Mouse (Mus musculus): ENCODE measurements around the gene Inmt.
A peak's percentile ranks its signal among the peaks of the same experiment; 100 is the strongest.
"Not testable (repeated sequence)": the region's sequence is repeated elsewhere in the genome, so short reads cannot be mapped to it uniquely, and the experiment has no call there.

Inmt gene

DNA sequence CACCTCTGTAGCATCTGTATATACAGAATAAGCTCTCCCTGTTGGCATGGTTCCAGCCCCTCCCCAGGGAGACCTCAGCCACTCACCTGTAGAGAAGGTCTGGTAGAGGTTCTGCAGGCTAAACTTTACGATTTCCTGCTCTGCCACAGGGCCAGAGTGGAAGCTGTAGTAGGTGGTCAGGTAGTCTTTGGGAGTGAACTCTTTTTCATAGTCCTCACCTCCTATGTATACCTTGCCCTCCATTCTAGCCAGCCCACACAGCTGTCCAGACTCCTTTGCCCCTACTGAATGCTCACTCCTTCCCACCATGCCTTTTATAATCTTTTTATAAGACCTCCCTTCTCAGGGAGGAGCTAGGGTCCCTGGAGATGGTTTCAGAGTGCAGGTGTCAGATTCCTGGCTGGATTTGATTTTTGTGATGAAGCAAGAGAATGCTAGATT is at the start of gene Inmt:
TSS of gene Inmt (minus strand) at position 303 of the 441 bp plus-strand sequence.
- DNase-seq (ENCODE audit: low read depth, low spot score), result no peak

DNA sequence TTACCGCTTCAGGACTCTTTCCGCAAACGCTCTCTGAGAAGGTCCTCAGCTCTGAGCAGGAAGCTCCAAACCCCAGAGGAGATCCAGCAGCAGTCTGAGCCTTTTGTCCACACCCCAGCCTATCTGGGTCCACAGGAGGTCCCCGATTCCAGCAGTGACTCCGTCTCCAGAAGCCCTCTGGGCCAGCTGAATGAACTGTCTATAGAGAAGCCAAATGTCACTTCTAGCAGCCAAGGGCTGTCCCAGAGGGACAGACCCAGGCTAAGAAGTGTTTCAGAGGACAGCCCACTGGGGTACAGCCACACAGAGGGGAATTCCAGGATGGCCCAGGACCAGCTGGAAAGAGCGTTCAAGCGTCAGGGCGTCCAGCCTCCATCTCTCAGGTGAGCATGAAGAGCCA is 49.1 kb upstream of the Inmt start:
- no peak for DNase-seq (ENCODE audit: low read depth, low spot score)

DNA sequence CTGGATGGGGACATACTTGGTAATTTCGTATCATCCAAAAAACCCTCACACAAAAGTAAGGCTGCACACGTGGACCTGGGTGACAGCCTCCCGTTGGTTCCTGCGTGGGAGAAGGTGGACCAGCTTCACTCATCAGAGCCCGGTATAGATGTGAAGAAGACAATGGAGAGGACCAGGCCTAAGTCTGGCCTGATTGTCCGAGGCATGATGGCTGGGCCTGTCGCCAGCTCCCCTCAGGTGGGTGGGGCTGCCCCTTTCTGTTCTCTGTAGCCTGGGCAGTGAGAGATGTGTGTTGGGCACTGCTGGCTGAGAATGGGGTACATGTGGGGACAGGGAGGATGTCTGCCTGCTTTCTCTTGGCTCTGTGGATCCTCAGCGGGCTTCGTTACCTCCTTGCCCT is 43.4 kb upstream of the Inmt start:
- no peak for DNase-seq (ENCODE audit: low read depth, low spot score)

DNA sequence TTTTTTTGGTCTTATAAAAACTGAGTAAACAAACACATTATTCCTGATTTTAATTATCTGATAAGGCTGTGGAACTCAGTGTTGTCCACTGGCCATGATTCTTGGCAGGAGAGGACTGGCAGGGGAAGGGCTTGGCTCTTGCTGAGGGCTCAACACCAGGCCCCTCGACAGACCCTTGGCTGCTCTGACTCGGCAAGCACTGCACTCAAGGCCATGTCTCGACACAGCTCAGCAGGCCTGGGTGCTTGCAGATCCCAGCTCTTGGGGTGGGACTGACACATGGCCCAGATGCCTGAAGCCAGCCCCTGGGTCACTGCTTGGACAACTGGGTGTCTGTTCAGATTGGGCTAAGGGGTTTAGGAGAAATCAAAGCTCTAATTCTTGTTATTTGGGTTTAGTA is 39.7 kb upstream of the Inmt start:
- DNase-seq (ENCODE audit: low read depth, low spot score), result no peak

DNA sequence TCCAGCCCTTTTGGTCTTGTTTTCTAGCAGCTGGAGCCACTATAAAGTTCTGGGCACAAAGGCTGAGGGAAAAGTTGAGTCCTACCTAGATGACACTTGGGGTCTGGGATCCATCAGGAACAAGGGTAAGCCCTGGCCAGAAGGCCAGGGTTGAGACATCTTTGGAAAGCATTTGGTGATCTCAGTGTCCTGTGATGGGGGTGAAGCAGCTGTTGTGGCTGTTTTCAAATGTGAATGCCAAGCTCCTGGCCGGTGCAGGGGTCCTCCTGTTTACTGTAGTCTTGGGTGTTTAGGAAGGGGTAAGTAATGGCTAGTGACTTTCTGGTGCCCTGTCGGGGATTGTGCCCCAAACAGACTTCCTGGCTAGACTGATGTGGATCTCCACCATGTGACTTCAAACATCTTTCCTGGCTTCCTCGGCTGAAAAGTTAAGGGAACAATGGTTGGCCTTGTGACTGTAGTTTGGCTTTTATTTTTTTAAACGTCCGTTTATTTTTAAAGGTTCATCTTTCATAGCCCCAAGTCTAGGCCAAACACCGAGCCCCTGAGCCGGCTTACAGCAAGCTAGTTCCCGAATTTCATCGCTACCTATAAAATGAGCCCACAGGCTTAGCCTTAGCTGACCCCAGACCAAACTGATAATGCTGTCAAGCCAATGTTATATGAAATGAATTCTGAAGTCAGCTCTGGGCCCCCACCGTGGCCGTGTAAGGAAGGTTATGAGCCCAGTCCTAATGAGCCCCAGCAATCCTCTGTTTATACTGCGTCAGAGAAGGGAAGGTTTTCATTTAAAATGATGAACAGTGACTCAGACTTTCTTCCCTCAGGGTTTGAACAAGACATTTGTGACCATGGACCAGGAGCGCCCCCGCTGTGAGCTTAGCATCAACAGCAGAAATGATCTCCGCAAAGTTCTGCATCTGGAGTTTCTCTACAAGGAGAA is 35.9 kb upstream of the Inmt start:
- DNase-seq (ENCODE audit: low read depth, low spot score), result no peak

DNA sequence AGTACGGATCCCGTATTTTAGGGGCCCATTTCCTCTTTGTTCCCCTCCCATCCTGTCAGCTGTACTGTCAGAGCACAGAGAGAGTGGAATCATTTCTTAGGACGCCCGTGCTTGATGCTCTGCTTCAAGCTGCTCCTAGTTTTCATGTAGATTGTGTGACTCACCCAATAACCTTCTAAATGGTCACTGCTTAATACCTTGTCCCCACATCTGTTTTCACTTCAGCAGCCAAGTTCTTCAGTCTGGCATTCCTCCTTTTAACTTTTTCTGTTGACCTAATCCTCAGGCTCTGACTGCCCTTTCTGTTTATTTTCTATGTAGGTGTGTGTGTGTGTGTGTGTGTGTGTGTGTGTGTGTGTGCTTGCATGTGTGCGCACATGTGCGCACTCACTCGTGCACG is 32.9 kb upstream of the Inmt start:
- DNase-seq (ENCODE audit: low read depth, low spot score), result no peak

DNA sequence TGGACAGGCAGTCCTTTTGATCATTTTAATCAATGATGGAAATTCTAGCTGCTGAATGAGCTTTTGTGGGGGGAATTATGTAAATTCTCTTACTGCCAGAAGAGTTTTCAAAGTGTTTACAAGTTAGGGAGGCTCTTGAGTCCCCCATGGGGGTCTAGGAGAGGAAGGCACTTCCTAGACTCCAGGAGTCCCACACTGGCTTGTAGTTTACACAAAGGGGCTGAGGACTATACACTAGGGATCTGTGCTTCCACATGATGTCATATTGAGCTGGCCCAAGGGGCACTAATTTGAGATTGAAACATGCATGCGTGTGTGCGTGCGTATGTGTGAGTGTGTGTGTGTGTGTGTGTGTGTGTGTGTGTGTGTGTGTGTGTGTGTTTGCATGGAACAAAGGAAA is 29.1 kb upstream of the Inmt start:
- DNase-seq (ENCODE audit: low read depth, low spot score), result no peak

DNA sequence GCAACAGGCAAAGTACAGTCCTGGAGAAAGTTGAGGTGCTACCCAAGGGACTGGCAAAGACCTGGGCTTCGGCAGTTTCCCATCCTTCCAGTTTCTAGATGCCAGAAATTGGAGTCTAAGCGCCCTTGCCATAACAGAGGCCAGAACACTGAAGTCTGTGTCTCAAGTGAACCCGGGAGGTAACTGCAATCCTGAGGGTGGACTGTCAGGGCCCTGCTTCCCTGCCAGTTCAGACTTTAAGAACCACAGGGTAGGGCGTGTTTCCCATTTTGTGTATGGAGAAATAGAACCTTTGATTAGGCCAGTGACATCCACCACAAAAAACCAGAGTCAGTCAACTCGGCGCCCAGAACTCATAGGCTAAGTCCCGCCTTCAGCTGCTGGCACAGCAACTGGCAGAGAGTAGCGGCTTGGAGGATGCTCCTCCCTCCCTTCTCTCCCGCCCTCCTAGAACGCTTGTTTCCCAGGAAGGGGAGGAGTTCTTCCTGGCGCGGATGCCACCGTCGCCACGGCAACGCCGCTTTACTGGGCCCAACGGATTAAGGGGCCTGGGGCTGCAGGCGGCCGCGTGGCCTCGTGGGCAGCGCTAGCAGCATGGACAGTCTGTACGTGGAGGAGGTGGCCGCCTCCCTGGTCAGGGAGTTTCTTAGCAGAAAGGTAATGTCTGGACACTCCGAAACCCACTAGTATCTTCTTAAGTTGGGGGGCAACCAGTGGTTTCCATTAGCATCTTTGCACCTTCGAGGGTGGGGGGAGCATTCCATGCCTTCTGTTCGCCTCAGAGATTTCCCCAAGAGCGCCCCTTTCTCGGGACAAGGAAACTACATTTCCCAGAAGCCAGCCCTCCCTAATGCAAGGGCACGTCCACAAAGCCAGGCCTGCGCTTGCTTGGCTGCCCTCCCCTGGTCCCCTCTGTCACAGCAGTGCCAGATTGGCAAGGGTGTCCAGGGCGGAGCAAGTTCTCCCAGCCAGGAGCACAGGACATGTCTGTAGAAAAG is 28.4 kb upstream of the Inmt start, which contains the start of gene Mindy4:
TSS of gene Mindy4 (plus strand) at position 471 of the 998 bp plus-strand sequence.
- peak; percentile 73 for DNase-seq (ENCODE audit: low read depth, low spot score)

DNA sequence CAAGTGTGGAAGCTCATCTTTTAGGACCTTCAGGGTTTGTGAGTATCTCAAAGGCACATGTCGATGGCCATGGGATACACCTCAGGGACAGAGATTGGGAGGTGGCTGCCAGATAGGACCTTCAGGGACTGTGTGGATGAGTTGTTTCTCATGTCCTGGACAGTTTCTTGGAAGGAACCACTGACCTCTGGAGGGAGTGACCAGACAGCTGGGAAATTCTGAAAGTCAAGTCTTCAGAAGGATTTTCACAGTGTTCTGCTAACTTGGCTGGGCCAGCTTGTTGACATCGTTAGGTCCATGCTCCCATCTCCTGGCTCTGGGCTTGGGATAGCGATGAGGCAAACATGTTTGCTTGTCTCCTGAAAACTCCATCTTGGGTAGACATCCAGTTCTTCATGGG is 24.2 kb upstream of the Inmt start:
- no peak for DNase-seq (ENCODE audit: low read depth, low spot score)

DNA sequence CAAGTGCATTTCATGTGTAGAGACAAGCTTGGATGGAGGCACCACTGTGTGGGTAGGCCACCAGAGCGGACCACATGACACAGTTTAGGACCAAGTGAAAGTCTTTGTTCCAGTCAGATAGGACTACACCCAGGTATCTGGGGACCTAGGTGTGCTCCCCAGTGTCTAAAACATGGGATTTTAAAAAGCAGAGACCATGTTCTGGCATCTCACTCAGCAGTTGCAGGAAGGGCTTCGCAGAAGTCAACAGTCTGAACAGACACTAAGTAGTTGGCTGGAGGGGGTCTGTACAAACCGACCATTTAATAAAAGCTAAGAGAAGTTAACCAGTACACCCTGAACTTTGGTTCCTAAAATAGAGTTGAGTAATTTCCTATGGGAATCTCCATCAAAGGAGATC is 18.3 kb upstream of the Inmt start:
- no peak for DNase-seq (ENCODE audit: low read depth, low spot score)

DNA sequence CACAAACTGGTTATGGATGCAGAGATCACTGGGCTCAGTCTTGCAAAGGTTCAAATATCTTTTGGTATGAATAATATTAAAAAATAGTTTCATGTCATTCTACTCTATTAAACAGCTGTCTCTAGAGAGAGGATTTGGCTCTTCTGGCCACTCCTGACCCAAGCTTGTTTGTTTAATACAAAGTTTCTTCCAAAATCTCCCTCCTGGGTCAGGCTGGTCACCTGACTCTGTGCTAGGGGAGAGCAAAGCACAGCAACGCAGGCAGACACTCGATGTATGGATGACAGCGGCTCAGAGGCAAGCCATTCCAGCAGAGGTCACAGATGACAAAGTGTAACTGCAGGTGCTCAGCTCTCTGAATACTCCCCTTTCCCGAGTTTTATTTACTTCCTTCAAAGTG is 16.7 kb upstream of the Inmt start:
- DNase-seq (ENCODE audit: low read depth, low spot score), result no peak

DNA sequence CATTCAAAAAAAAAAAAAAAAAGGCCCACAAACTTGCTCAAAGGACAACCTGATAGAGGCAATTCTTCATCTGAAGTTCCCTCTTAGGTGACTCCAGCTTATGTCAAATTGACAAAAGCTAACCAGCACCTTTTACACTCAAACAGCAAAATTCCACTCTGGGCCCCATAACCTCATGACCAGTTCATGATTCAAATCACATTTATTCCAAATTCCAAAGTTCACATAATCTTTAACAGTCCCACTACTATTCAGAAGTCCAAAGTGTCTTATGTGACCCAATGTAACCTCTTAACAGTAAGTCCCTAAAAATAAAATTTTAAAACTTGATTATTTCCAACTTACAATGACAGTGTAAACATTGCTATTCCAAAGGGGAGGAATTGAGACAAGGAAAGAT is 14.6 kb upstream of the Inmt start:
- no peak for DNase-seq (ENCODE audit: low read depth, low spot score)

DNA sequence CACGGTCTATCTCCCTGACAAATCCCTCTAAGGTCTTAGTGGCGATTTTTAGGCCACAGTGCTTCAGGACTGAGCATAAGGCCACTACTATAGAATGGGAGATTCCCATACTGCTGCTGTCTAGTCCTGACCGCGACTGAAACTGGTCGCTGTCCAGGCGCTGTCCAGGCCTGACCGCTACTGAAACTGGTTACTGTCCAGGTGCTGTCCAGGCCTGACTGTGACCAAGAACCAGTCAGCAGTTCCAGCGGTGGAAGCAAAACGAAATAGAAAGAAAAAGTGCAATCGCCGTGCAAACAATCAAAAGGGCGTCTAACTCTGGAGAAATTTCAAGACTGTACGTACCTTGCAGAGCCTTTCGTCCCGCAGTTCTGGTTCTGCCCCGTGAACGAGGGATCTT is 13.0 kb upstream of the Inmt start:
- DNase-seq (ENCODE audit: low read depth, low spot score), result not testable (repeated sequence)

DNA sequence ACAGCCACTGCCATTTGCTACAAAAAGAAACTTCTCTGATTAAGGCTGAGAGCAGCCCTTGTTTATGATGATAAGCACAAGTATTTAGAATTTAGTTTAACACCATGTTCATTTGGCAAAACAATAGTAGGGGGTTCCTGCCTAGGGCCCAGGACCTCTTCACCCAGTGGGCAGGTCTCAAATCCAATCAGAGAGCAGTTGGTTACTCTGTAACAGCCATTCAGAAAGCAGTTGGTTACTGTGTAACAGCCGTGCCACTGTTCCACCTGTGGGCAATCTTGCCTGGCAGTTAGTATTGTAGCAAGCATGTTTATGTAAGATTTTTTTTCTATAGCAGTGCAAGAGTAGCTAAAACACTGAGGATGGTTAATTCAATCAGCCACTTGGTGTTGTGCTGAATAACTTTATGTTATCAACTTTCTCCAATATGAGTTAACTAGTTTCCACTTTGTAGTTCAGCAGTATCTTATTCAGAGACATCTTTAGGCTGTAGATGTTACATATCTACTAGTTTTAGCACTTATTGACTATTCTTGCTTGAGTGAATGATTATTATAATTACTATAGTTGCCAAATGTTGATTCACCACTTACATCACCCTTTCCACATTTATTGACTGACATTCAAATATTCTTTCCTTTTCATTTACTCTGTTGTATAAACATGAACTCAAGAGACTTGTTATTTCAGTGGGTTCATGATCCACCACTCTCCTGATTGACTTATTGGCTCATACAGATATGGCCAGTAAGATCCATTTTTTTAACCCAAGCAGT is 8.0 kb upstream of the Inmt start:
- no peak for DNase-seq (ENCODE audit: low read depth, low spot score)

DNA sequence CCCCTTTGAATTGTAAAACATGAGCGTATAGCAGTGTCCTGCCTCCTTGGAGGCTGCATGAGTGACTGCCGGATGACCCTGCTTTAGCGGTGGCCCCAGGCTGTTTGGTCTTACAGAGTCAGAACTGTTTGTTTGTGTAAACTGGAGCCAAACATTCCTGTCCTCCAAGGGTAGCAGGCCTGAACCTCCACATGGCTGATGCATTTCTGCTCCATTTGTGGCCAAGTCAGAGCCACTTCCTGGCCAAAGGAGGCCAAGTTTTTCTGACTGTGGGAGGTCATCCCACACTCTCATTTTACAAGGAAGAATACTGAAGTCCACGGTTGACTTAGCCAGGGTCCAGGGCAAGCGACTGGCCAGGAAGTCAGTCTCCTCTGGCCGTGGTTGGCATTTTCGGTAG is 4.7 kb upstream of the Inmt start:
- no peak for DNase-seq (ENCODE audit: low read depth, low spot score)

DNA sequence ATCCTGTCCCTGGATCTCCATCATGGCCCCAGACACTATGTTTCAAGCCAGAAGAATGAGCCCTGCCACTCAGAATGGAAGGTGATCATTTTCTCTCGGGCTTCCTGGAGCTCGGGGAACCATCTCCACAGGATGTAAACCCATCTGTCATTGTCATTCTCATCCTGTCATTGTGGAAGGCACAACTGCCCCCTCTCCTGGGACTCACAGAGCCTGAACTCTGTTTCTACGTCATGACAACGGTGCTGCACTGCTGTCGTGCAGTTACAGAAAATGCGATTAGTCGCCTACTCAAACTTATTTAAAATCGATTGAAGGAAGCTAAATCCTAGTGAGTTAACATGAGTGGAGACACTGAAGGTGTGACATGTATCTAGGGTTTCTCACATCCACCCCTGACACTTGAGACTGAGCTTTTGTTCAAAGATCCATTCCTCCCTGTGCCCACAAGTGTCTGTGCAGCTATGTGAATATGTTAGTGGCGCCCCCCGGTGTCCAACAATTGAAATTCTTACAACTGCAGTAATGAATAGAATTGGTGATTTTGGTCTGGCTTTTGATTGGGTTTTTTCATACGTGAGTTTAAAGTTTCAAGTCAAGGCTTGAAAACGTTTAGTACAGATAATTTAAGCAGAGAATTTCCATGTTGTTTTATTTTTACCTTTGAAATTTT is 2.4 kb upstream of the Inmt start:
- DNase-seq (ENCODE audit: low read depth, low spot score), result no peak

DNA sequence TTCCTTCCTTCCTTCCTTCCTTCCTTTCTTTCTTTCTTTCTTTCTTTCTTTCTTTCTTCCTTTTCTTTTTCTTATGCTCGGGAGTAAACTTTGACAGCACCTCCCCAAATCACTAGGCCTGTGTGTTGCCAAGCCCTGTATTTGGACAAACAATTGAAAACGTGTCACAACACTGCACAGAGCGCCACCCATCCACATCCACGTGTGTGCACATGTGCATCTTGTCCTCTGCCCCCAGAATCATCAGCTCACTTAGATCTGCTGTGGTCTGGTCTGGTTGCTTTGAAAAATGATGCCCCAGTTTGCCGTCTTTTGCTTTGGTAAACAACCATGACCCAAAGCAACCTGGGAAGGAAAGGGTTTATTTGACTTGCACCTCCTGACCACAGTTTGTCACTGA is 1.0 kb upstream of the Inmt start:
- no peak for DNase-seq (ENCODE audit: low read depth, low spot score)

DNA sequence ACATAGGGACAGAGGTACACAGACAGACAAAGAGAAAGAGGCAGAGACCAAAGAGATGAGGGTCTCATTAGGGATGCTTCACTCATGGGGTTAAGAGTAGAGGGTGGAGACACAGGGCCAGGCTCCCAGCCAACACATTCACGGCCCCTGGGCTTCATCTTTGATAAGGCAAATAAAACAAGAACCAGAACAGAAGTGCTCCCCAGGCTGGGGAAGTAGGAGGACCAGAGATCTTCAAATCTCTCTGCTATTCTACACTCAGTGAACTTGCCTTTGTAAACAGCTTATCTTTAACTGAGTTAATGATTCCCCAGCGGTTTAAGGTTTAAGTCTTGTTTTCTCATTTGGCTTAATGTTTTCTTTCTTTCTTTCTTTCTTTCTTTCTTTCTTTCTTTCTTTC is 613 bp upstream of the Inmt start:
- no peak for DNase-seq (ENCODE audit: low read depth, low spot score)

DNA sequence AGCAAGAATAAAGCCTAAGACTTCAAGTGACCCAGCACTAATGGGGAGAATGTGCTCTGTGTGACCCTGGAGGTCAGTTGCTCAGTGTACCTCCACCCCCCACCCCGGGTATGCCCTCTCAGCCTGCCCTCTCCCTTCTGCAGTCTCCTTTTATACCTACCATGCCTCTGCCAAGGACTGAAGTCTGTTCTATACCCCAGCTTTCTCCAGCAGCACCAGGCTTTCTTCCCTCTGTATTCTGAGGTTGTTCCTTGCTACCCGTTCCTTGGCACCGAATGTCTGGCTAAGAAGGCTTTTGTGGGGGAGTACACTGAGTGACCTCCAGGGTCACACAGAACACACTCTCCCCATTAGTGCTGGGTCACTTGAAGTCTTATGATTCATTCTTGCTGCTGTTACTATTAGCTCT is 898 bp downstream of the Inmt start:
- DNase-seq (ENCODE audit: low read depth, low spot score), result no peak

DNA sequence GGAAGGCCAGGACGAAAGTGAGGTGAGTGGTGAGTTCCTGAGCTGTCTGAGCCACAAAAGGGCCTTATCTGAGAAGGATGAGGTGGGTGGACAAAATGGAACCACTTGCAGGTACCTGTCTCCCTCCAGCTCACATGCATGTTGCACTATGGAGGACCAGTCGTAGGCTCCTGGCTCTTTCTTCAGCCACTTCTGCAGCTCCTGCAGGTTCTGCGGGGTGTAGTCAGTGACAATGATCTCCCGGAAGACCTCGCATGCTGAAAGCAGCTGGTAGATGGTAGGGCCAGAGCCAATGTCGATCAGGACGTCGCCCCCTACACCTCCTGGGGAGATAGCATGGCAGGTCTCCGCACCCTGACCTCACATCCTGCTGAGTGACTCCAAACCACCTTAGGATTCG is 1.7 kb downstream of the Inmt start:
- no peak for DNase-seq (ENCODE audit: low read depth, low spot score)

DNA sequence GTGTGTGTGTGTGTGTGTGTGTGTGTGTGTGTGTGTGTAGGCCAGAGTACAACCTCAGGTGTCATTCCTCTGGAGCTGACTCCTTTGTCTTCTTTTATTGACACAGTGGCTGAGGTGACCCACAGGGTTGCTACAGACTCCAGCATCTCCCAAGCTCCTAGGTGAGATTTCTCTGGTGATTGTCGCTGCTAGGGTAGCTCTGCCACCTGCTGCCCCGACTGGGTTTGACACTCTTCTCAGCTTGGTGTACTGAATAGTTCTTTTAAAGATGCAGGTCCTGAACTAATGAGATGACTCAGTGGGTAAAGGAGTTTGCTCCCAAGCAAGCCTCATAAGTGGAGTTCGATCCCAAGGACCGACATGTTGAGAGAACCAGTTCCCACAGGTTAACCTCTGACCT is 3.2 kb downstream of the Inmt start:
- no peak for DNase-seq (ENCODE audit: low read depth, low spot score)

Data from WW6 (cell line).